Mouse (Mus musculus): ENCODE results near the gene Bcl2l13.

DNA sequence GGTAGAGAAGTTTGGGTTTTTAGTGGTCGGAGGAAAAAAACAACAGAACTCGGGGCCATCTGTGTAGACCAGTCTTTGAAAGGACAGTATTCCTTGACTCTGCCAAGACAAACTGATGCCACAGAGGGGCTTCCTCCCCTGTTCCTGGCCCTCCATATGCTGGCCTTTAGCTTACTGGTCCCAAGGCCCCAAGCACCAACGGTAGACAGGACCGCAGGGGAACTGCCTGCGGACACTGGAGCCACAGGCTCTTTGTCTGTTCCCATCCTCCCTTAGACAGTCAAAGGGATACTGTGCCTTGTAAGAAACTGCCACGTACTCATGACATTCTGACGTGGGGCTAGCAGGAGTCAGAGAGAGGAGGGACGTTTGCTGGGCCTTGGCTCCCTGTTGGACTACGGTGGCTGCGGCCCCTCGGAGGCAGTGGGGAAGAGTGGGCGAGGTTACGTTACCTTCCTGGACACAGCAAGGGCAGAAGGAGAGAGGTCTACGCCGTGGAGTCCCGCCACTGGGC lies 101.1 kb downstream of the Bcl2l13 start:
- TF ChIP-seq POLR2A (IDR thresholded peaks at IDR 0.05; ENCODE audit: extremely low read depth, insufficient read depth, low read length) (no peak), CTCF (IDR thresholded peaks at IDR 0.05; ENCODE audit: low read depth, low read length) (no peak)
